Mouse (Mus musculus) olfactory bulb, adult 2 months (tissue): ENCODE data around the gene Mxi1.

Experiments used
- CTCF ChIP-seq: fragments of 200-500 bp; IDR thresholded peaks from 2 replicates; pipeline ENCODE4 v1.5.1; 2012; ENCODE audit warnings: low read depth, mild to moderate bottlenecking, low read length, moderate library complexity; ENCODE audit not compliant: insufficient read depth
- POLR2A ChIP-seq: fragments of 200-500 bp; IDR thresholded peaks from 2 replicates; pipeline ENCODE4 v1.6.1; 2012; ENCODE audit warnings: mild to moderate bottlenecking, low read depth, low read length, moderate library complexity; ENCODE audit not compliant: insufficient read depth

DNA sequence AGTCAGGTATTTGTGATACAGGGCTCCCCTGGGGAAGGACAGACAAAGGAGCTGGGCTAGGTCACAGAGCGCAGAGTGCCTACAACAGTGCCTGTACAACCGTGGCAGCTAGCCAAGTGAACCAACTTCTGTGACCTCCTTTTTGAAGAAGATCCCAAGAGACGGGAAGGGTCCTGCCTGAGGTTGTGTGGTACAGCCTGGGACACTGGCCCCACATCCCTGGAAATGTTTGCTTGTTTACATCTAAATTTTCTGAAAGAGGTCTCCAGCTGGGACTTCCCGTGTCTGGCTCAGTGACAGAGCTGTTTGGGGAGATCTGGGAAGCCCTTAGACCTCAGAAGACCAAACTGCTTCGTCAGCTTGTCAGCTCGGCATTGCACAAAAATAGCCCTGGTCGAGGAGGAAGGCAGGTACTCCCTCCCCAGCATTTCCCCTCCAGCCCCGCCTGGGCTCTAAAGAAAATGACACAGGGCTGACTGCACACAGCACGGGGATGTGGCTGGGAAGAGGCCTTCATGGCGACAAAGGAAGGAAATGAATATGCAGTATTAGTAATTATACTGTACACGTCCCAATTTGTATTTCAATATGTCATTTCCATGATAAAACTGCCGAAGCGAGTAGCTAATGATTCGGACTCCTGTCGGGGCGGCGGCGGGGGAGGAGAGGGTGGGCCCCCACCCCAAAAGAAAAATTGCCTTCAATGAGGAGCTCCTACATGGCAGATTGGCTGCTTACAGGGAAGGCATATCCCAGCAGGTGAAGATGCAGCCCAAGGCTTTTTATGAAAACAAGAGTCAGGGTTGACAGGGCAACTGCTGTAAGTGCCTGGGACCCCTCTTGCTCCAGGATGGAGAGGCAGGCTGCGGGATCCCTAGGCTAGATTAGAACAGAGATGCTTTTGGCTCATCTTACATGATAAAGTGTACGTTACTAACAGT, 25.8 kb upstream of the Mxi1 start:
- TF ChIP-seq POLR2A (no peak), CTCF (no peak)
